Mouse (Mus musculus) regulatory T cell (primary cell): ENCODE results near the gene Efhb.

ENCODE experiments used
- in situ Hi-C: fragments of 300-600 bp; cut with MboI, MseI; formaldehyde crosslinking; loops from one replicate; pipeline ENCODE4 v1.15.1; 2025; ENCODE audit warnings: high pct_unique_total_duplicates

The Efhb gene

GRCm38 (mm10) chr17:53462603-53463495 is at the start of gene Efhb:
TSS of gene Efhb (minus strand) at chr17:53463321.
- in situ Hi-C loops: no loop called here

DNA sequence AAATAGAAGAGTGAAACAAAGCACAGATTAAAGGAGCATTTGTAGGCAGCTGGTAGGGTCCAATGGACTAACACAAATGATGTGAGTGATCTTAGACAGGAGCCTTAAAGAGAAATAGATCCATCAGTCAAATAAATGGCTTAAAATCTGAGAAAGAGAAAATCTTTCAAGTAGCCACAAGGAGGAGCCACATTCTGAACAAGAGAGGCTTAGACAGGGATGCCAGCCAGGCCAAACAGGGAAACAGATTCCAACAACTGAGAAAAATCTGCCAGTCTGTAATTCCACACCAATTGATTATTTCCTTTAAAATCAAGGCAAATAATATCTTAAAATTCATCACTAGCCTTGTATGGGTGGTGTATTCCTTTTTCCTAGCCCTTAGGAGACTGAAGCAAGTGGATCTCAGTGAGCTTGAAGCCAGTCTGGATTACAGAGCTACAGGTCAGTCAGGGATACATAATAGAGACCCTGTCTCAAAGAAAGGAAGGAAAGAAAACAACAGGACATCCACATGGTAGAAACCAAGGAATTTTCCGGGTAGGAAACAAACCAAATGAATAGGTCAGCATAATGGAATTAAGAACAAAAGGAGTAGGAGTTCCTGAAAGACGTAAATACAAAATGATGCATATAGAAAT is 49.3 kb upstream of the Efhb start:
- in situ Hi-C loops: loop anchor here (10.0 kb wide), 2 partner anchors 322 to 522 kb away; no protein-coding TSS in a partner anchor

DNA sequence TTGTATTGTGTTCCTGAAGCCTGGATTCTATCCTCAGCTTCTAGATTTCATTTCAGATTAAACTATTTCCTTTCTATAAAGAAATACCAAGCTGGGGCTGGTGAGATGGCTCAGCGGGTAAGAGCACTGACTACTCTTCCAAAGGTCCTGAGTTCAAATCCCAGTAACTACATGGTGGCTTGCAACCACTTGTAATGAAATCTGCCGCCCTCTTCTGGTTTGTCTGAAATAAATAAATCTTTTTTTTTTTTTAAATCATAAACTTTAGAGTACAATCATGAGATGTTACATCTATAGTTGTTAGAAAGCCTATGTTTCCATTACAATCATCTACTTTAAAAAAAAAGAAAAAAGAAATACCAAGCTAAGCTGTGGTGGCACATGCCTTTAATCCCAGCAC is 39.8 kb upstream of the Efhb start:
- in situ Hi-C loops: no loop called here

GRCm38 (mm10) chr17:53489007-53489378 is 25.9 kb upstream of the Efhb start:
- in situ Hi-C loops: no loop called here

DNA sequence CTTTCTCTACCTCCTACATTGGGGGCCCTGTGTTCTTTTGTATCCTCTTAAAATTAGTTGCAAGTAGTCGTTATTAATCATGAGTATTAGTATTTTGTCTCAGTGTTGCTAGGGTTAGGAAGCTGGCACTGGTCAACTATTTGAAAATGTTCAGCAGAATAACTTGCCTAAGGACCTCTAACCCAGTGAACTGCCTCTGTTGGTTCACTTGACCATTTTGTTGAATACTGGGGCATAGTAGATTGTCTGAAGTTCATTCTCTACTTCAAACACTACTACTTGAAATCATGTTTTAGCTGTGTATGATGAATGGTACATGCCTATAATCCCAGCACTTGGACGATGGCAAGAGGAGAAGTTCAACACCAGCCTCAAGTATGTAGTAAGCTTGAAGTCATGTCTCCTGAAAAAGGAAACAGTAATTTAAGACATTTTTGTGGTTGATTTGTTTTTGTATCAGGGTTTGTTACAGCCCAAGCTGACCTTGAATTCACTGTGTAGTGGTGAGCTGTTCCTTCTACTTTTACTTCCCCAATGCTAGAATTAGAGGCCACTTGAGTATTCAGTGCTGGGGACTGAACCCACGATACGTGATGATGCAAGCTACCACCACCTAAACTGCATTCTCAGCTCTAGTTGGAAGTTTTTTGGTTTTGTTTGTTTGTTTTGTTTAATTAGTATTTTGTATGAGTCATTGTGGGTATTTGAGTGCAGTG is 25.3 kb upstream of the Efhb start:
- in situ Hi-C loops: no loop called here

DNA sequence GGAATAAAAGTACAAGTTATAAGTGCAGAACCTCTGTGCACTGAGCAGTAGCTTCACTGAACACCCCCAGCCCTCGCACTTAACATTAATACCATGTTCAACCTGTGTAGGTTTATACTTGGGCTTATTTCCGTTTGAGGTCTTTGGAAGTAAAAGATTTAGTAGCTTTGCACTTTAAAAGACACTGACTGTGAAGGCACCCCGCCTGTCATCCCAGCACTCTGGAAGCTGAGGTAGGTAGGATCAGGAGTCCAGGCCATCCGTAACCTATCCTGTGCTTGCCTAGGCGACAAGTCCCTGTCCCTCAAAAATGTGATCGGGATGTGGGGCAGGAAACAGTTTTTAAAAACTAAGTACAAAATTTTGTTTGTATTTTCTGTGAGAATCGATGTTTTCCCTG is 17.3 kb upstream of the Efhb start:
- in situ Hi-C loops: no loop called here

DNA sequence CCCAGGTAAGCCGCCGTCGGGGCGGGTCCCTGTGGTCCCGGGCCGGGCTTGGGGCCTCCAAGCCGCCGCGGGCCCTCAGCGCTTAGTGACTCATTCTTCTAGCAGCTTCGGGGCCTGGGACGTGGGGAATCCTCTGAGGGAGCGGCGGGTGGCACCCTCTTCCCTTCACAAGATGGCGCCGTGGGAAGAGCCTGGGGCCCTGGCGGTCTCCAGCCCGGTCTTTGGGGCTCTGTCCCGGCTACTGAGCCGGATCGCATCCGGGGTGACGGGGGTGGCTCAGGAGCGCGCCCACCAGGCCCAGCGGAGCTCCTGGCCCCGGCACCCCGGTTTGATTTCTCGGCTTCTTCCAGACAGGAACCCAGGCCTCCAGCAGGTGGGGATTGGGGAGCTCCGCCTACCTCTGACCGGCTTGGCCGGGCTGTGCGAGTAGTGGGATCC is 16.5 kb upstream of the Efhb start:
- in situ Hi-C loops: no loop called here

DNA sequence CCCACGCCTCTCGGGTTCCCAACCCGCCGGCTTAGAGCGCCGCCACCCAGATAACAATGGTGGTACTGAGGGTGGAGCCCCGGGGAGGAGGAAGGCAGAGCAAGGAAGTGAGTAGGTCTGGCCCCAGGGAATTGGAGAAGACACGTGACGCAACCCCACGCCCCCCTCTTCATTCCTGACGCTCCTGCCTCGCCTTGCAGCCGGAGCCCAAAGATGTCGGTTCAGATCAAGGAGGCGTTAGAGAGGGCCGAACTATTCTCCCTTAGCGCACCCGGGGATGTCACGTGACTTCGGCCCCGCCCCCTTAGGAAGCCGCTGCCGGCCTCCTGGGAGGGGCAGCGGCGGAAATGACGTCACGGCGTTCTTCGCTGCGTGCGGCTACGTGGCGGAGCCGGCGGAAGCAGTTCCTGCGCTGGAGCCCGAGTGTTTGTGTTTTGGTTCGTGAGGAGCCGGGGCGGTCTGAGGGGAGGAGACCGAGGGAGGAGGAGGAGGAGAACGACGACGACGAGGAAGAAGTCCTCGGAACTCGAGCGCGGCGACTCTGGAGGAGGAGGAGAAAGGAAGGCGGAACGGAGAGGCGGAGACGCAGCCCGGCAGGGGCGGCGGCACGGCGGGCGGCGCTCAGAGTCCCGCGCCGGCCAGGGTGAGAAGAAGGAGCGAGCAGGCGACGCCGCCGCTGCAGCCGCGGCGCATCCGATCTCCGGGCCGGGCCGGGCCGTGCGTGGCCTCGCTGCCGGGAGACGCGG is 15.9 kb upstream of the Efhb start, which contains the start of gene Rab5a:
Gene Rab5a (plus strand): TSS at position 377 of the 746 bp plus-strand sequence.
- in situ Hi-C loops: no loop called here

DNA sequence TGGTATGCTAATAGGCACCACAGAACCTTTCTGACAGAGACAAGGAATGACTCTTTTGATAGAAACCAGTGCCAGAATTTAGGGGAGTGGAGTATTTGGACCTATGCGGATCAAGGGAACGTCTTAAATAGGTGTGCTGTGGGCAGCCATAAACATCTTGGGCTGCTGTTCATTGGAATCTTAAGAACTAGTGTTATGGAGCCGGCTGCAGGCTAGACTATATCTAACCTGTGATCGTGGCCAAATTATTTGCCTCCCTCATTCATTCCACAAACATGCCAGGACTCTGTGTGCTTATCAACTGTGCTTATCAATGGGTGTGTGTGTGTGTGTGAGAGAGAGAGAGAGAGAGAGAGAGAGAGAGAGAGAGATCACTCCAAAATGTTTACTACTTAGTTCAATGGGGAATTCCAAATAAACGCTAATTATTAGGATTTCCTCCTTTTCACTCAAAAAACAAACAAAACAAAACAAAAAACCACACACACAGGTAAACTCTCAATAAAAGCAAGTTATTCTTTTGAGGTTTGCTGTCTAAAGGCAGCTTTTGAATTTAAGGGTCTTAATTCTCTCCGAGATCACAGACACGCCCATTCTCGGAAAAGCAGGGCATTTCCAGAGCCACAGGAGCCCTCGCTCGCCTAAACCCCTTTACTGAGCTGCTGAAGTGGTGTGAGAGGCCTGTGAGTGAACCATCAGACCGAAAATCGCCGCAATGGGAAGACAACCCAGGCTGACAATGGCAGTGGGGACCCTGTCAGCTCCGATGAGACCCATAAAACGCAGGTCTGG is 15.1 kb upstream of the Efhb start:
- in situ Hi-C loops: no loop called here

DNA sequence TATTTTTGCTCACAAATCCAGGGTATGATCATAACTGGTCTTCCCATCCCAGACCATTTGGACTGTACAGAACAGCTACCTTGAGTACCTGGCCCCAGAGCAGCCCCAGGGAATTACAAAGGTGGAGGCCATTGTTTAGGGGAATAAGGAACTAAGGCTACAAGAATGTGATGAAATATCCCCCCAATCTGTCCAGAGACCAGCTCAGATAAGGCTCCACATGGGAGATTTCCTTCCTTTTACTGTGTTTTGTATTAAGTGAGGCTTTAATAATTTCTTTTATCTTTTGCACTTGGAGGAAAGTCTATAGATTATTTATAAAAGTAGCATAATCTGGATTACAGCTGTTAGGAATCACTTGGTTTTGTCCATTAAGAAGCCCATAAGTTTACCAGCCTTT is 5.6 kb upstream of the Efhb start:
- in situ Hi-C loops: no loop called here

- in situ Hi-C loops: no loop called here
Measured at GRCm38 (mm10) chr17:53465569-53465968, 2.4 kb upstream of the Efhb start.

GRCm38 (mm10) chr17:53463496-53463840 is 347 bp upstream of the Efhb start:
- in situ Hi-C loops: no loop called here

- in situ Hi-C loops: no loop called here
Measured at GRCm38 (mm10) chr17:53456742-53457141, 6.4 kb downstream of the Efhb start.

DNA sequence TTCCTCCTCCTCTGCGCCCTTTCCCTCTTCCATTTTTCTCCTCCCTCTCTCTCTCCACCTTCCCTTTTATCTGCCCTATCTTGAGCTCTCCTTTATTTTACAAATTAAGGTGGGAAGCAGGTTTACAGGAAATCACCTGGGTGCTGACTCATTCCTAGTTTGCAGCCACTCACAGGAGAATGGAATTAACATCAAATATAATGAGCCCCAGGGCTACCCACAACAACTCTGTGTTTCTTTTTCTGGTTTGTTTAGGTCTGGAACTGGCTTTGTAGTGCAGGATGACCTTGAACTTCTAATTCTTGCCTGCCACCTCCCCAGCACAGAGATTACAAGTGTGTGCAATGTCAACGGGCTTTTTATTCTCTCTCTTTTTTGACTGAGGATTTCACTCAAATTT is 7.0 kb downstream of the Efhb start:
- in situ Hi-C loops: no loop called here

DNA sequence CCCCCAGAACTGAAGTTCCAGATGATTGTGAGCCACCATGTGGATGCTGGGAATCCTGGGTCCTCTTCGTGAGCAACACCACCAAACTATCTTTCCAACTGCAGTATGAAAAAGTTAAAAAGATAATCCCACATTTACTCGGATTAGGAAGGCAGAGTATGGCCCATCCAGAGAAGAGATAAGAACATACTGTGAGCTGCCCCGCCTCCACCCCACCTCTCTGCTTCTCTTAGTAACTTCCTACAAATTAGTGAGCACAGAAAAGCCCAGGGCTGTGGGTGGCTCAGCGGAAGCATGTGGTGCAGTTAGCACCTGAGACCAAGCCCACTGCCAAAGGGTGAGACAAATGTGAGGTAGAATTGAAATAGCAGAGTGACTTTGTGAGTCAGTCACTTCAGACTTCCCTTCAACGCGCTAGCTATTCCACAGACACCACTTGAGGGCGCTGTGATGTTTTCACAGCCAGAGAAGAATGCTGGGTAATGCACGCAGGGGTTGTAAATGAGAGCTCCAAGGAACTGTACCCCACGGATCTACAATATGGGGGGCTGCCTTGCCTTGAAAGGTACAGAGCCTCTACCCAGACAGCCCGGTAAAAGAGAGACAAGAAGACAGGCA is 60.3 kb downstream of the Efhb start:
- in situ Hi-C loops: no loop called here

GRCm38 (mm10) chr17:53393201-53393600 is 69.9 kb downstream of the Efhb start:
- in situ Hi-C loops: no loop called here

DNA sequence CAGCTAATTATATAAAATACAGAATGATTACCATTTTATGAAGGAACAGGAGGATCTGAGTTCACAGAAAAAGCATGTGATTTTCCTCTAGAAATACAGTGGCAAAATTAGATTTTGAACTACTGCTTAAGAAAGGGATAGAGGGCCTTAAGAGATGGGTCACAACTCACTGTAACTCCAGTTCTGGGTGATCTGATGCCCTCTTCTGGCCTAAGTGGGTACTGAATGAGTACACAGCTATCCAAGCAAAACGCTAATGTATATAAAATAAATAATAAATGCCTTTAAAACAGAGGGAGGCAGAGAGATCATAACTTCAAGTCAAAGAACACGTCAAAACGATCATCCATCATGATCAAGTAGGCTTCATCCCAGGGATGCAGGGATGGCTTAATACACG is 73.6 kb downstream of the Efhb start:
- in situ Hi-C loops: loop anchor here (5.0 kb wide), 1 partner anchor 822 kb away; no protein-coding TSS in a partner anchor

DNA sequence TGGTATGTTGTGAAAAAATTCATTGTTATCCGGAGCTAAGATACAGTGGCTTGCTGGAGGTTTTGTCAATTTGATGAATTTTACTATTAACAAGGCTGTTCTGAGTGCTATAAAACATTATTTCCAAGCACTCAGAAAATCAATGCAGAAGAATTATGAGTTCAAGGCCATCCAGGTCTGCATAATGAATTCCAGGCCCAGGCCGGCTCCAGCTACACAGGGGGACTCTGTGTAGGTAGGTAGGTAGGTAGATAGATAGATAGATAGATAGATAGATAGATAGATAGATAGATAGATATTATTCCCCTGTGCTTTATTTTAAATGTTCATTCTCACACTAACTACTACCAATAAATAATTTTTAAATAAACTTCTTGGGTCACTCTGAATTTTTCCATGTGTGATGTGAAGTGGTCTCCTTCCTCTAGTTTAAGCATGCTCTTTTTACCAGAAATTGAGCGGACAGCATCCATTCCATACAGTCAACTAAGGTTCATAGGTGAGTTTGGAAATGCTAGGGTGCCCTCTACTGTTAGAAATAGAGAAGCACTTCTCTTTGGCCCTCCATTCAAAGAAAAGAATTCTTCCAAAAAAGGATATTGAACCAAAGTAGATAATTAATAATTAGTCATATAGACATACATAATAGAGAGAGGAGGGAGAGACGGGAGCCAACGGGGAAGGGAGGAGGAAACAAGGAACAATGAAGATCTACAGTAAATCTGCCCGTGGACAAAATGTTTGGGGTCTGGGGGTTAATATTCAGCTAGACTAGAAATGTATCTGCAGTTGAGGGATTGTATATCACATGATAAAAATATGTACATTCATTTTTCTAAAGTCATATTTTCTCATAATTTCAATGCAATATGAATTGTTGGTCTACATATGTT is 75.3 kb downstream of the Efhb start:
- in situ Hi-C loops: loop anchor here (5.0 kb wide), 1 partner anchor 821 kb away; no protein-coding TSS in a partner anchor

DNA sequence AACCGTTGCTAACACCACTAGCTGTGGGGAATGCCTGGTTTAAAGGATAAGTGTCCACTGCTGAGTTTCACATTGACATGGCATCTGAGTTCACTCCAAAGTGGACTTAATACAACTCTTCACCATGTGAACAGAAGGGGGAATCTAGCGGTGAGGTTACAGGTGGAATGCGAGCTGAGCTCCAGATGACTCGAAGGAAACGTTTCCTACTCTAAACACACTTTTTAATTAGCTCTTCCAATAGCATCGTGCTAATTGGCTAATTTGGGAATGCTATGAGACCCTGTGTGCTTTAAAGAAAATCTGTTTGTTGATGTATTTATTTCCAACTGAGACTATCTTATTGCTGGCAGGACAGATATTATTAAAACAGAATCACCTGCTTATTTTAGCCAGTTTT is 76.3 kb downstream of the Efhb start:
- in situ Hi-C loops: loop anchor here (5.0 kb wide), 1 partner anchor 820 kb away; no protein-coding TSS in a partner anchor
